Mouse (Mus musculus) cortical plate, adult 2 months (tissue): ENCODE results near the gene Efl1.

Experiments
- CTCF ChIP-seq: fragments of 200-500 bp; IDR thresholded peaks from 2 replicates; pipeline ENCODE4 v1.5.1; 2011; ENCODE audit warnings: mild to moderate bottlenecking, control low read depth, low read length; ENCODE audit not compliant: insufficient read depth; ENCODE audit errors: extremely low read depth
- POLR2A ChIP-seq: fragments of 200-500 bp; IDR thresholded peaks from 2 replicates; pipeline ENCODE4 v1.6.1; 2011; ENCODE audit warnings: mild to moderate bottlenecking, low read length, control low read depth; ENCODE audit not compliant: insufficient read depth; ENCODE audit errors: extremely low read depth

DNA sequence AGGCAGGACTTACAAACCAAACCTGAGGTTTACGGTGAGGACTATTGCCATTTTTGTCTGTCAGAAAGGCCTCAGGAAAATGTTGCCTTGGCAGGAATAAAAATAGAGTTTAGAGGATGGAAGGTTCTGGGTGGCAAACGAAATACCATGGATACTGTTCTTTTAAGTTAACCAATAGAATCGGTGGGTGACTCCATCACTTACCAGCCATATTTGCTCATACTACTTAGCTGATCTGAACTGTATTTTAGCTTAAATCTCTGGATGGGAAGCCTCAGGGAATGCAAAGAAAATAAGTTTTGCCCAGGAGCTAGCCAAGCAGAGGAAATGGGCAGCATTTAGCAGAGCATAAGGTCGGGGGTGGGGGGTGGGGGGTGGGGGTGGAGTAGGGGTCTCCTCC is 505 bp upstream of the Efl1 start:
- TF ChIP-seq CTCF: no peak
- no peak for TF ChIP-seq POLR2A
